Mouse (Mus musculus) ES-Bruce4 (cell line): ENCODE data around the gene Thy1. TPM values are rescaled to one million over a fixed set of nuclear protein-coding genes. Genes with fewer than 3 reads are reported as not detected.

Experiments used
- H3K27ac ChIP-seq: 2 replicates; pipeline ENCODE4 v1.5.1; 2012; ENCODE audit warnings: low read length, inconsistent platforms; ENCODE audit not compliant: insufficient read depth
- H3K27me3 ChIP-seq: 2 replicates; pipeline ENCODE4 v1.6.1; 2012; ENCODE audit warnings: mild to moderate bottlenecking, low read length, inconsistent platforms; ENCODE audit not compliant: control insufficient read depth, poor library complexity, insufficient read depth, severe bottlenecking
- H3K36me3 ChIP-seq: 2 replicates; pipeline ENCODE4 v1.6.1; 2012; ENCODE audit warnings: inconsistent platforms, mild to moderate bottlenecking, low read length, moderate library complexity; ENCODE audit not compliant: control insufficient read depth, poor library complexity, insufficient read depth, severe bottlenecking
- H3K4me1 ChIP-seq: one replicate; pipeline ENCODE4 v1.8.1; 2011; ENCODE audit warnings: low read length; ENCODE audit not compliant: control insufficient read depth, insufficient read depth
- H3K4me3 ChIP-seq: 2 replicates; pipeline ENCODE4 v1.5.1; 2011; ENCODE audit warnings: low read depth, mild to moderate bottlenecking, low read length
- H3K9ac ChIP-seq: 2 replicates; pipeline ENCODE4 v1.6.1; 2012; ENCODE audit warnings: low read depth, mild to moderate bottlenecking, inconsistent platforms; ENCODE audit not compliant: poor library complexity, severe bottlenecking
- H3K9me3 ChIP-seq: replicated peaks from 2 replicates; pipeline ENCODE4 v1.6.1; 2012; ENCODE audit warnings: mild to moderate bottlenecking, low read length, inconsistent platforms; ENCODE audit not compliant: control insufficient read depth, poor library complexity, insufficient read depth, severe bottlenecking
- CTCF ChIP-seq: IDR thresholded peaks from one replicate; pipeline ENCODE4 v1.8.1; 2011; ENCODE audit warnings: low read depth, low read length
- EP300 ChIP-seq: IDR thresholded peaks from 2 replicates; pipeline ENCODE4 v1.6.1; 2011; ENCODE audit warnings: low read depth, low read length; ENCODE audit not compliant: insufficient read depth
- POLR2A ChIP-seq: IDR thresholded peaks from one replicate; pipeline ENCODE4 v1.8.1; 2011; ENCODE audit warnings: low read length; ENCODE audit not compliant: insufficient read depth
- polyA plus RNA-seq: library from polyadenylated mRNA; stranded (reverse); fragments of >200 nt; gene quantifications from 2 replicates; pipeline ENCODE4 v1.2.4, GENCODE M21; 2011; ENCODE audit warnings: low read depth; ENCODE audit not compliant: missing spikeins, insufficient read depth, insufficient read length

The Thy1 gene
- polyA plus RNA-seq, 1 experiment = 15.4 TPM

GRCm38 (mm10) chr9:44016304-44016703 lies 26.9 kb upstream of the Thy1 start:
- H3K9ac ChIP-seq = no peak overlapping the region
- no peaks in the 10 kb centered on the region for H3K4me1 ChIP-seq
- H3K4me3 ChIP-seq = no peak overlapping the region
- no peaks in the 10 kb centered on the region for H3K27me3 ChIP-seq
- TF ChIP-seq CTCF (no peak), EP300 (no peak), POLR2A (no peak)
- no peaks in the 10 kb centered on the region for H3K36me3 ChIP-seq
- H3K27ac ChIP-seq = no peak overlapping the region
- no peaks in the 10 kb centered on the region for H3K9me3 ChIP-seq

- H3K9me3 ChIP-seq = no peaks in the 10 kb centered on the region
- H3K4me1 ChIP-seq = no peaks in the 10 kb centered on the region
- TF ChIP-seq EP300 (no peak), POLR2A (no peak), CTCF (no peak)
- no peak overlapping the region for H3K27ac ChIP-seq
- no peak overlapping the region for H3K4me3 ChIP-seq
- H3K36me3 ChIP-seq = no peaks in the 10 kb centered on the region
- H3K9ac ChIP-seq = no peak overlapping the region
- H3K27me3 ChIP-seq = no peaks in the 10 kb centered on the region
Measured at GRCm38 (mm10) chr9:44017846-44018245, 25.3 kb upstream of the Thy1 start.

- no peak overlapping the region for H3K27ac ChIP-seq
- no peak overlapping the region for H3K9ac ChIP-seq
- no peak for TF ChIP-seq CTCF
- TF ChIP-seq POLR2A = no peak
- no peak for TF ChIP-seq EP300
- no peaks in the 10 kb centered on the region for H3K36me3 ChIP-seq
- no peaks in the 10 kb centered on the region for H3K27me3 ChIP-seq
- no peak overlapping the region for H3K4me3 ChIP-seq
- no peaks in the 10 kb centered on the region for H3K9me3 ChIP-seq
- H3K4me1 ChIP-seq = no peaks in the 10 kb centered on the region
Measured at GRCm38 (mm10) chr9:44020001-44020400, 23.2 kb upstream of the Thy1 start.

GRCm38 (mm10) chr9:44022100-44022847 lies 20.9 kb upstream of the Thy1 start:
- no peak overlapping the region for H3K27ac ChIP-seq
- no peaks in the 10 kb centered on the region for H3K9me3 ChIP-seq
- no peak overlapping the region for H3K4me3 ChIP-seq
- no peak overlapping the region for H3K9ac ChIP-seq
- H3K27me3 ChIP-seq = no peaks in the 10 kb centered on the region
- H3K4me1 ChIP-seq = no peaks in the 10 kb centered on the region
- no peaks in the 10 kb centered on the region for H3K36me3 ChIP-seq
- TF ChIP-seq CTCF = no peak
- no peak for TF ChIP-seq POLR2A
- no peak for TF ChIP-seq EP300

- H3K36me3 ChIP-seq = no peaks in the 10 kb centered on the region
- no peak for TF ChIP-seq POLR2A
- TF ChIP-seq EP300 = no peak
- TF ChIP-seq CTCF = no peak
- H3K9ac ChIP-seq = no peak overlapping the region
- H3K9me3 ChIP-seq = no peaks in the 10 kb centered on the region
- no peaks in the 10 kb centered on the region for H3K27me3 ChIP-seq
- H3K4me3 ChIP-seq = no peak overlapping the region
- H3K27ac ChIP-seq = no peak overlapping the region
- H3K4me1 ChIP-seq = no peaks in the 10 kb centered on the region
Measured at GRCm38 (mm10) chr9:44024096-44024495, 19.1 kb upstream of the Thy1 start.

GRCm38 (mm10) chr9:44029580-44030236 lies 13.5 kb upstream of the Thy1 start:
- no peaks in the 10 kb centered on the region for H3K9me3 ChIP-seq
- TF ChIP-seq EP300 (no peak), POLR2A (no peak), CTCF (no peak)
- no peak overlapping the region for H3K27ac ChIP-seq
- no peak overlapping the region for H3K4me3 ChIP-seq
- no peaks in the 10 kb centered on the region for H3K36me3 ChIP-seq
- no peak overlapping the region for H3K9ac ChIP-seq
- no peaks in the 10 kb centered on the region for H3K4me1 ChIP-seq
- no peaks in the 10 kb centered on the region for H3K27me3 ChIP-seq
